Mouse (Mus musculus) ovary, postnatal 10 days (tissue): ENCODE data around the gene Usp49.
"Not testable (repeated sequence)": the region's sequence is repeated elsewhere in the genome, so short reads cannot be mapped to it uniquely, and the experiment has no call there.

Experiments used
- DNase-seq: peaks from one replicate; pipeline ENCODE4 v3.0.0; 2022; ENCODE audit warnings: low spot score

The Usp49 gene

GRCm38 (mm10) chr17:47630678-47631065 lies at the start of gene Usp49:
Usp49 (plus strand) TSS chr17:47630690.
- DNase-seq = no peak

GRCm38 (mm10) chr17:47580962-47581361 lies 49.5 kb upstream of the Usp49 start:
- no peak for DNase-seq

- DNase-seq = no peak
These were observed 42.0 kb upstream of the Usp49 start for GRCm38 (mm10) chr17:47588517-47588916.

- no peak for DNase-seq
These were observed 39.4 kb upstream of the Usp49 start for GRCm38 (mm10) chr17:47591073-47591472.

GRCm38 (mm10) chr17:47593215-47593853 lies 37.2 kb upstream of the Usp49 start:
- peak; percentile 85 for DNase-seq

GRCm38 (mm10) chr17:47593854-47594182 lies 36.7 kb upstream of the Usp49 start:
- DNase-seq = no peak

GRCm38 (mm10) chr17:47594183-47594968 lies 36.1 kb upstream of the Usp49 start:
- peak; percentile 32 for DNase-seq

GRCm38 (mm10) chr17:47594969-47595247 lies 35.6 kb upstream of the Usp49 start:
- DNase-seq = no peak

- peak; percentile 34 for DNase-seq
These were observed 35.0 kb upstream of the Usp49 start for GRCm38 (mm10) chr17:47595248-47596161.

- no peak for DNase-seq
These were observed 34.2 kb upstream of the Usp49 start for GRCm38 (mm10) chr17:47596162-47596838.

- DNase-seq = no peak
These were observed 33.7 kb upstream of the Usp49 start for GRCm38 (mm10) chr17:47596839-47597164.

- no peak for DNase-seq
These were observed 33.2 kb upstream of the Usp49 start for GRCm38 (mm10) chr17:47597261-47597660.

GRCm38 (mm10) chr17:47597838-47598579 lies 32.5 kb upstream of the Usp49 start:
- DNase-seq = no peak

GRCm38 (mm10) chr17:47598580-47599304 lies 31.7 kb upstream of the Usp49 start:
- DNase-seq = not testable (repeated sequence)

- DNase-seq = no peak
These were observed 30.8 kb upstream of the Usp49 start for GRCm38 (mm10) chr17:47599511-47600297.

GRCm38 (mm10) chr17:47600601-47601388 lies 29.7 kb upstream of the Usp49 start:
- no peak for DNase-seq

- DNase-seq = no peak
These were observed 29.1 kb upstream of the Usp49 start for GRCm38 (mm10) chr17:47601389-47601755.

GRCm38 (mm10) chr17:47602289-47602688 lies 28.2 kb upstream of the Usp49 start:
- no peak for DNase-seq

GRCm38 (mm10) chr17:47606220-47606619 lies 24.3 kb upstream of the Usp49 start:
- DNase-seq = no peak
